Mouse (Mus musculus): ENCODE measurements around the gene Gnaq.
"Not testable (repeated sequence)": the region's sequence is repeated elsewhere in the genome, so short reads cannot be mapped to it uniquely, and the experiment has no call there.

Gene Gnaq

DNA sequence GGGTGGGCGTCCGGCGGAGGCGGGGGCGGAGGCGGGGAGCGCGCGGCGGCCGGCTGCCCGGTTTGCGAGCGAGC is at the start of gene Gnaq:
TSS of gene Gnaq (plus strand) at position 41 of the 74 bp plus-strand sequence.
- in situ Hi-C loops (cut with MboI; ENCODE audit: low pct_unique_long_range_greater_than_20kb in 1 of 2, low sequenced_read_pairs in 2 of 2, unreplicated experiment in 1 of 2), result no loop called here

DNA sequence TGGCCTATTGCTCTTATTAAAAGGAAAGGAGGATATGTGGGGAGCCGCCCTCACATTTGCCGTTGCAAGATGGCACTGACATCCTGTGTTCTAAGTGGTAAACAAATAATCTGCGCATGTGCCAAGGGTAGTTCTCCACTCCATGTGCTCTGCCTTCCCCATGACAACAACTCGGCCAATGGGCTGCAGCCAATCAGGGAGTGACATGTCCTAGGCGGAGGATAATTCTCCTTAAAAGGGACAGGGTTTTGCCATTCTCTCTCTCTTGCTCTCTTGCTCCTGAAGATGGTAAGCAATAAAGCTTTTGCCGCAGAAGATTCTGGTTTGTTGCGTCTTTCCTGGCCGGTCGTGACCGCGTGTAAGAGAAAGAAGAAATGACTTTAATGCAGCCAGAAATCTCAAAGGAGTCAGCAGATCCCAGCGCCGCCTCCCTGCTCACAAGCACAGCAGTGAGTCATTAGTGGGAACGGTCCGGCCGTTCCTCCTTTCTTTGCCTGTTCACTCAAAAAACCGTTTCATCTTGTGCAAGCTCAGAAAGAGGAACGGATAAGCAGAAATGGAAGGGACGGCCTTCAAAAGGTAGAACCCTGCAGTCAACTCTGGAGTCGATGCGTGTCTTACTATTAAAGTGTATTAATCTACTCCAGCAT is 48.5 kb upstream of the Gnaq start:
- in situ Hi-C loops (cut with MboI; ENCODE audit: low pct_unique_long_range_greater_than_20kb in 1 of 2, low sequenced_read_pairs in 2 of 2, unreplicated experiment in 1 of 2), result not testable (repeated sequence)

DNA sequence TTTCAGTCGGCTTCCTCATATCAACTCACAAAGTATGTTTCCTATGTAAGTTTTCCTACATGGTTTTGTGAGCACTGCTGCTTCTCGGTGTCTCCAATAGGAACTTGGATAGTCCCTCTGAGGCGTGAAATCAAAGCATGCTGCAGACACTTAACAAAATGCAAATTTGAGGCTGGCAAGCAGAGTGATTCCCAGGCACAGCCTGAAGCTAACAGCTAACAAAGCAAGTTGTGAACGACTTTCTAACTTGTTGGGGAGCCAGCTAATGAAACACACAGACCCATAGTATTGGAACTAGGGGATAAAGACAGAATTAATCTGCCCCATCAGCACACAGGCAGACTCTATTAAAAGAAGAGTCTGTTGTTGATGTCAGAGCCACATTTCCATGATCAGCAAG is 47.4 kb upstream of the Gnaq start:
- in situ Hi-C loops (cut with MboI; ENCODE audit: low pct_unique_long_range_greater_than_20kb in 1 of 2, low sequenced_read_pairs in 2 of 2, unreplicated experiment in 1 of 2), result no loop called here

DNA sequence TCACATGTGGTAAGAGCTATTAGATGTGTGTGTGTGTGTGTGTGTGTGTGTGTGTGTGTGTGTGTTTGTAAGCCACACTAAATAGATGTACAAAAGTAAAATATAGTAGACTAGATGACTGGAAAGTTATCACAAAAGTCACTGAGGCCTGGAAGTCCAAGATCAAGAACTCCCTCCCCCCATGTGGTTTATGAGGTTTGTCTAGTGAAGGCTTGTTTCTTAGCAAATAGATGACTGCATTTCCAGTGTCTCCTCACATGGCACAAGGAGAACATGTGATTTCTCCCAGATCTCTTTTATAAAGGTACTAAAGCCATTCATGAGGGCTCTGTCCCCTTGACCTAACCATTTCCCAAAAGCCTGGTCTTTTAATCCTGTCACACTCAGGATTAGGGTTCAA is 46.5 kb upstream of the Gnaq start:
- in situ Hi-C loops (cut with MboI; ENCODE audit: low pct_unique_long_range_greater_than_20kb in 1 of 2, low sequenced_read_pairs in 2 of 2, unreplicated experiment in 1 of 2), result no loop called here

DNA sequence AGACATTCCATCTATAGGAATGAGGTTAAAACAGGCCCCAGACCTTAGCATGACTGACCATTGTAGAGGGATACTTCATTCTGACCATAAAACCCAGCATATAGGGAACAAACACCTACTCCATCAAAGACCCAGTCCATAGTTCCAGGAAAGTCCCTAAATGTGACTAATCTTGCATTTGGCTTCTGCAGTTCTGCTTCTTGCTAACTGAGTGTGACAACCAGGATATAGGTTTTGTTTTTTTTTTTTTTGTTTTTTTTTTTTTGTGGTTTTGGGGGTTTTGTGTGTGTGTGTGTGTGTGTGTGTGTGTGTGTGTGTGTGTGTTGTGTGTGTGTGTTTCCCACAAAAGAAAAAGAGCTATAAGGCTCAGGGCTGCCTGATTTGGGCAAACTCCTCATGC is 46.0 kb upstream of the Gnaq start:
- in situ Hi-C loops (cut with MboI; ENCODE audit: low pct_unique_long_range_greater_than_20kb in 1 of 2, low sequenced_read_pairs in 2 of 2, unreplicated experiment in 1 of 2), result no loop called here

DNA sequence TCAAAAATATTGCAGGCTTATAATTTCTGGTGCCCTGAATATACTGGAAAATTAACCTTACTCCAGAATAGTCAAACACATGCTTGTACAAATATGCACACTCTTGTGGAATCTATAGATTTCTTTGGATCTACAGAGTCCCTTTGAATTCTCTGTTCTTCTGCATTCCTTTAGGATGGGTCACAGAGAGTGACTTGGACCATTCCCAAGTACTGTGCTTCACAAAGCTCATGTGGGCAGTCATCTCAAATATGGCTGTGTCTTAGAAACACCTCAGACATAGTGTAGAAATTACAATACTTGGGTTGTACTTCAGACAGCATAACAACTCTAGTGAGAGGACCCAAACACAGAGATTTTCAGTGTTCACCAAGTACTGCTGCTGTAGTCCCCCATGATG is 45.2 kb upstream of the Gnaq start:
- in situ Hi-C loops (cut with MboI; ENCODE audit: low pct_unique_long_range_greater_than_20kb in 1 of 2, low sequenced_read_pairs in 2 of 2, unreplicated experiment in 1 of 2), result no loop called here

DNA sequence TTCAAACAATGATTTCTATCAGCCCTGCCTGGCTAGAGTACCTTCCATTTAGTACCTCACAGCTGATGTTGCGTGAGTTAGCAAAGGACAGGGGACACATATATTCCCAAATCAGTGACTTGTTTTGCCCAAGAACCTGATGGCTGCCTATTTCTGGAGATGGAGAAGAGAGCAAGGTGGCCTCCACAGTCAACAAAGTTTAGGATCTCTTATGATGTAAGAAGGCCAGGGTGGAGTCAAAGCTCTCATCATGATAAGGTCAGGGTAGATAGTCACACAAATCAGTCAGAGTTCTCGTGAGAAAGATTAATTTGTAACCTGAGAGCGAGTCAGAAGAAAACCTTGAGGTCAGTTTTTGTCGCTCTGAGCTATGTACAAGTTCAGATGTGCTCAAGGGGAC is 39.0 kb upstream of the Gnaq start:
- in situ Hi-C loops (cut with MboI; ENCODE audit: low pct_unique_long_range_greater_than_20kb in 1 of 2, low sequenced_read_pairs in 2 of 2, unreplicated experiment in 1 of 2), result no loop called here

DNA sequence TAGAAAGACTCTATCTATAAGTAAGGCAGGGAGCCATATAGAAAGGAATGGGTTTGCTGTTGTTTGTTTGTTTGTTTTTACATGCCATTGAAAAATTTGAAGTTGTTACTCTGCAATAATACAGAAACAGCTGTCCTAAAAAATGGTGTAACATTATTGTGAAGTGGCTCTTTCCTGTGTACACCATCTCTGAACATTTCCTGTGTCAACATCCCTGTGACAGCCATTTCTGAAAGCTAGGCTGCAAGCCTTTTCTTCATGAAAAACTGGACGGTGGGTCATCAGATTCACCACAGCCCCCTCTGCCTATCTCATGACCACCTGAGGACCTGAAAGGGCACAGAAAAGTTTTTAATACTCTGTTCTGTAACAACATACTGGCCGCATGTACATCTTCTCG is 22.7 kb upstream of the Gnaq start:
- in situ Hi-C loops (cut with MboI; ENCODE audit: low pct_unique_long_range_greater_than_20kb in 1 of 2, low sequenced_read_pairs in 2 of 2, unreplicated experiment in 1 of 2), result no loop called here

DNA sequence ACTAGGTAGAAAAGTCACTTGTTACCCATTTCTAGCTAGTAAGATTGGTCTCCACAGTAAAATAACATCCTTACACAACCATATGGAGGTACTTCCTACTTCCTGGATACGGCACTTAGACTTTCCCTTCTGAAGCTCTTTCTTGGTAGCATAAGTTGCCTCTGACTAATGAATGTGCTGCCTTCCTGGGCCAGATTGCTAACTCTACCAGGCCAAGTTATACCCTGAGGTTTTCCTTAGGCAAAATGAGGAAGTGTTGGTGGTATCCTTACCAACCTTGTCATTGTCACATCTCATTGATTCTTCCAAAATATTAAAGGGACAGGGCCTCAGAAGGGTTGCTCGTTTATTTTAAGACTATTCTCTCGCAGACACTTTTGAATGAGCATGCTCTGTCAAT is 22.0 kb upstream of the Gnaq start:
- in situ Hi-C loops (cut with MboI; ENCODE audit: low pct_unique_long_range_greater_than_20kb in 1 of 2, low sequenced_read_pairs in 2 of 2, unreplicated experiment in 1 of 2), result no loop called here

DNA sequence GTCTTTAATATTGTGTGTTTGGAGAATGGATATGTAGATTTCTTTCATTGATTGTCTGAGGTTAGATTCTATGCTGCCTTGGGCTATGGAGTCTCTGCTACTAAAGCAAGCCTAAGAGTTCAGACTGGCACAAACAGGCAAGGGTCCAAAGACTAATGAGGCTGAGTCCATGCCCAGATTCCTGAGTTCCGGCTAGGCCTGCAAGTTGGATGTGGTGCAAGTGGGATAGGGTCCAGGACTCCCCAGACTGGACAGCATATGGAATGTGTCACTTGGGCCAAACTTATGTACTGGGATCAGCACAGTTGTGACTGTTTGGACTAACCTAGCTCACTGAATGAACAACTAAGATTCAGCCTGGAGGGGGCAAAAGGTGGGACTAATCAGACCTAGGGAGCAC is 19.3 kb upstream of the Gnaq start:
- in situ Hi-C loops (cut with MboI; ENCODE audit: low pct_unique_long_range_greater_than_20kb in 1 of 2, low sequenced_read_pairs in 2 of 2, unreplicated experiment in 1 of 2), result no loop called here

DNA sequence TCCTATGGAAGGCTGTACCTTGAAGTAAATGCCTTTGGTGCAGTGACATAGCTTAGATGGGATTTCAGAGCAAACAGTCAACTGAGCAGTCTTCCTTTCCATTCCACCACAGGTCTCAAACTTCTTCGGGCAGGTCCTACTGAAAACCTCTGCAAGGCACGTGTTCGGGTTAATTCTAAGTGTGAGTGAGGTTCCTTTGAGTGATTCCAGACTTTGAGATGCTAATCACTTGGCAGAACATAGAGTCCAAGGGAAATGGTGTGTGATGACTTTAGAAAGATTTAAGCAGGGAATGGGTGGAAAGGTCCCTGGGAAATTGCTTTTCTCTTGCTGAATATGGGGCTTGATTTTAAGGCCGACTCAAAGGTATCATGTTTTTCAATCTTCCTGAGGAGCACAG is 14.2 kb upstream of the Gnaq start:
- in situ Hi-C loops (cut with MboI; ENCODE audit: low pct_unique_long_range_greater_than_20kb in 1 of 2, low sequenced_read_pairs in 2 of 2, unreplicated experiment in 1 of 2), result no loop called here

DNA sequence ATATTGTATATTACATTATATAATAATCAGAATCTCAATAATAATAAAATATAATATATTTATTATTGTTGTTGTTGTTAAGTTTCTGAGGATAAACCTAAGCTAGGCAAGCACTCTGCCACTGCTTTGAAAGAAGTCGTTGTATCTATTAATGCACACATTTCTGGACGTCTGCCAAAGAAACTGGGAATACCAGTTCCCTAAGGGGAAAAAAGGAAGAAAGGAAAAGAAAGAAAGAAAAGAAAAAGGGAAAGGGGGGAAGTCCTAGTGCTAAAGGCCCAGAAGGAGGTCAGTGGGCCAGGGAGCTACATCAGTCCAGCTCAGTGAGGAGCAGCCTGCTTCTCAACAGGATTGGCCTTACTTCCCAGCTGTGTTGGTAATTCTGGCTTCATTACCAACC is 11.3 kb upstream of the Gnaq start:
- in situ Hi-C loops (cut with MboI; ENCODE audit: low pct_unique_long_range_greater_than_20kb in 1 of 2, low sequenced_read_pairs in 2 of 2, unreplicated experiment in 1 of 2), result loop anchor here in 1 of 2 experiments (10.0 kb wide), 1 partner anchor 214 kb away; no protein-coding TSS in a partner anchor

DNA sequence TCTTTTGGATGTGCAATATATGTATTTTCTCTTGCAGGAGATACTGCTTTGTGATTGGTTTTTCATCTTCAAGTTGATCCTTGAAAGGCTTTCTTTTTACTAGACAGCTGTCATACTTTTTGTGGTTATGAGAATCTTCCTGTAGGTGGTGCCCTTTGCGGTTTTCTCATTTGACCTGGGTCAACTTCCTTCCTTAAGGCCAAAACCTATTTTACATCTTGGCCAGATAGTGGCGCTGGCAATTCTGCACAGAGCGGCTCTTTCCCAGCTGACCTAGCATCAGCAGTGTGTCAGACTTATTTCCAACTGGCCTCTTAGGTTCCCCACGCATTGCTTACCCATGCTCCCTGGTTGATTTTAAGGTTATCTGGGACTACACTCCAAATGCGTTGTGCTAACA is 3.9 kb upstream of the Gnaq start:
- in situ Hi-C loops (cut with MboI; ENCODE audit: low pct_unique_long_range_greater_than_20kb in 1 of 2, low sequenced_read_pairs in 2 of 2, unreplicated experiment in 1 of 2), result loop anchor here in 1 of 2 experiments (10.0 kb wide), 1 partner anchor 206 kb away; no protein-coding TSS in a partner anchor

DNA sequence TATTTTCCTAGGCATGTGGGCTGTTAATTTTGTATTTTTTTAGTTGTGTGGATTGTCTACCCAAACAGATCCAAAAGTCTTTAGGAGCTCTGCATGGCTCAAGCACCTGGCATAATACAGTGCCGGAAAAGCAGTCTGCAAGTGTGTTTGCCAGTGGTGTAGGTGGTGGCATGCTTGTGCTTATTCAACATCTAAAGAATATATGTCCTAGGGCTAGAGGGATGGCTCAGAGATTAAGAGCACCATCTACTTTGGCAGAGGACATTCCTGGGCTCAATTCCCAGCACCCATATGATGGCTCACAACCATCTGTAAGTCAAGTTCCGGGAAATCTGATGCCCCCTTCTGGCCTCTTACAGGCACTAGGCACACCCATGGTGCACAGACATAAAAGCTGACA is 3.5 kb upstream of the Gnaq start:
- in situ Hi-C loops (cut with MboI; ENCODE audit: low pct_unique_long_range_greater_than_20kb in 1 of 2, low sequenced_read_pairs in 2 of 2, unreplicated experiment in 1 of 2), result loop anchor here in 1 of 2 experiments (10.0 kb wide), 1 partner anchor 206 kb away; no protein-coding TSS in a partner anchor

DNA sequence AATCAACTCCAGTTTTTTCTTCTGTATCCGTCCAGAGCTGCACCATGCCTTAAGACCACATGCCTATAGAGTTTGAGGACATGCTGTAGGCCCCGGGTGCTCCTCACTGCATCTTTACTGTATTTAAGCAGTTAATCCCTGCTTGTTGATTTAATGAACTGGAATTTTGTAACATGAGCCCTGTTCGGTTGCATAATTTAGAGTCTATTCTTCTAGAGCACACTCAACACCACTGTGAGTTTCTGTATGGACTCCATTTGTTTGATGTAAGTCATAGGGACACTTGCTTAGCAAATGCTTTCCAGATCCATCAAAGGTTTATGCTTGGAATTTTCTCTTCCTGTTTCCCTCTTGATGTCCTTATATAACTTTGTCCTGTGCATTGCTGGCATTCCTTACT is 2.2 kb upstream of the Gnaq start:
- in situ Hi-C loops (cut with MboI; ENCODE audit: low pct_unique_long_range_greater_than_20kb in 1 of 2, low sequenced_read_pairs in 2 of 2, unreplicated experiment in 1 of 2), result no loop called here

DNA sequence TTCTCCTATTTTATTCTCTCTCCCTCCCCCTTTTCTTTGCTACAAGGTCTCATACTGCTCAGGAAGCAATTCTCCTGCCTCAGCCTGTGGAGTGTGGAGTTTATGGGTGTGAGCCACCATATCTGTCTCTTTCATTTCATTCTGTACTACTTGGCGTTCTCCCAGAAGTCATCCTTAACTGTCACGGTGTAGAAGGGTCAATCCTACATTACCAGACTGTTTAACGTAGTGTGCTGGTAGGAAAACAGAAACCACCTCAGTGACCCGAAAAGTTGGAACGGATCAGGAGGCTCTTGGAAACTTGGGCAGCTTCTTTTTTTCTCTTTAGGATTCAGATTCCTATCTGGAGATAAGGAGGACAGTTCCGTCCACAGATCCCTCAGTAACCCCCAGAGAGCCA is 800 bp upstream of the Gnaq start:
- in situ Hi-C loops (cut with MboI; ENCODE audit: low pct_unique_long_range_greater_than_20kb in 1 of 2, low sequenced_read_pairs in 2 of 2, unreplicated experiment in 1 of 2), result no loop called here

DNA sequence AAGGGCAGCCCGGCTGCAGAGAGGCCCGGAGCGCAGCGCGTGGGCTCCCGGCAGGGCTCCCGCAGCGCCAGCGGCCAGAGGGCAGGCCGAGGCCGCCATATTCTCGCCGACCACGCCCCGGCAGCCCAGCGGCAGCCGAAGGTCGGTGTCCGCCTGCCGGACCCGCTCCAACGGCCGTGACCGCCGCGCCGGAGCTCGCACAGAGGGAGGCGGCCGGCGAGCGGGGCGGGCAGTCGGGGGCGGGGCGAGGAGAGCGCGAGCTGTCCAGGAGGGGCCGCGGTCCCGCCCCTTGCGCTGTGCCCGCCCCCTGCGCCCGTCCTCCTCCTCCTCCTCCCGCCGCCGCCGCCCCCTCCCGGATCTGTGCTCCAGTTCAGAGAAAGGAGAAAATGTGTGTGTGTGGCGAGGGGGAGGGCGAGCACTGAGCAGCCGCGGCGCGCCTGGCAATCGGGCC is 266 bp upstream of the Gnaq start:
- in situ Hi-C loops (cut with MboI; ENCODE audit: low pct_unique_long_range_greater_than_20kb in 1 of 2, low sequenced_read_pairs in 2 of 2, unreplicated experiment in 1 of 2), result no loop called here

DNA sequence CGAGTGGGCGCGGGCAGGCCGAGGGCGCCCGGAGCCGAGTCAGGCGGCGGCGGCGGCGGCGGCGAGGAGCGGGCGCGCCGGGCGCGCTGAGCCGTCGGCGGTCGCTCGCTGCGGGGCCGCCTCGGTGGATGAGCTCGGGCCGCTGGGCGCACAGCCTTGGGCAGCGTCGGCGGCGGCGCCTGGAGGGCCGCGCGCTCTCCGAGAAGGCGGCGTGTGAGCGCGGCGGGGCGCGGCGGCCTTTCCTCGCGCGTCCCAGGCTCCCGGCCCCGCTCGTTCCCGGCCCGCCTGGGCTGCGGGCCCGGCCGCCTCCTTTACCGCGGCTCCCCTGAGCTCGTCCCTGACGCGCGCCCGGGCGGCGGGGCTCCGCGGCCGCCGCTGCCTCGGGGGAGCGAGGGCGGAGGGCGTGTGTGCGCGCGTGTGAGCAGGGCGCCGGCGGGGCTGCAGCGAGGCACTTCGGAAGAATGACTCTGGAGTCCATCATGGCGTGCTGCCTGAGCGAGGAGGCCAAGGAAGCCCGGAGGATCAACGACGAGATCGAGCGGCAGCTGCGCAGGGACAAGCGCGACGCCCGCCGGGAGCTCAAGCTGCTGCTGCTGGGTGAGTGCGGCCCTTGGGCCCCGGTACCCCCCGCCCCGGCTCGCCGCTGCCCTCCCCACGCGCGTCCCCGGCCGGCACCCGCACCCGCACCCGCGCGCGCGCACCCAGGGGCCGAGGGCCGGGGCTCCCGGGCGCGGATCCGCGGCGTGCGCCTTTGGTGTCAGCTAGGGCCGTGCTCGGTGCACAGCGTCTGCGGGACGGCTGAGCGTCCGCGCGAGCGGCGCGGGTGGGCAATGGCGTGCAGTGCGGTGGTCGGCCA is 462 bp downstream of the Gnaq start:
- in situ Hi-C loops (cut with MboI; ENCODE audit: low pct_unique_long_range_greater_than_20kb in 1 of 2, low sequenced_read_pairs in 2 of 2, unreplicated experiment in 1 of 2), result no loop called here

DNA sequence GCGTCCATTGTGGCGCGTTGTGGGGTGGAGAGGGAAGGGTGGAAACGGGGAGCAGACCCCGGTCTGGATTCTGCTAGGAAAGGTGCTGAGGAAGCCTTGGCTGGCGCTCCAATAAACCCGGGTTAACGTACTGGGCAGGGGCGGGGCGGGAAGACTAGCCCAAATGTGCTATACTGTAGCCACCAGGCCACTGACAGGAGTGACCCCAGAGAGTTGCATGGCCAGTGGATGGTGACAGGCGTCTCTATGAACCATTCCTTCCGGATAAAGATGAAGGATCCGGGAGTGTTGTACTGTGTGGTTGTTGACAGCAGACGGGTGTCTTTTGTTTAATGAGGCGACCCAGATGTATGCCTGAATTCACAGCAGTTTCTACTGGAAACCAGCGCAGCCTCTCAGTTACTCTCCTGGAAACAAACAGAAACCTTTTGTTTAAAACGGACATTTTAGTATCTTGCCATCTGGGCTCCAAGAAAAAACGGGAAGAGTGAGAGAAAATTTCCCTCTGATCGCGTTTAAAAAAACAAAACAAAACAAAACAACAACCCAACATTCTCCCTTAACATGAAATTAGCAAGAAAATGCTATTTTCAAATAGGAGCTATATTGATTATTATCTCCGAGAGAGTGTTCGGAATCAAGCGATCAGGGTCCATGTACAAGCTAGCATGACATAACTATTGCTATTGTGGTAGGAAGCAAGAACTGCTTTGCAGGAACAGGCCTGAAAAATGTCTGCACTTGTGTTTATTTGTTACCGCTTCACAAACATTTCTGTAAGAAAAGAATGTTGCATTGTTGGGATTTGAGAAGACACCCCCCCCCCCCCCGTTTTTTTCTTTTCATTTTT is 1.3 kb downstream of the Gnaq start:
- in situ Hi-C loops (cut with MboI; ENCODE audit: low pct_unique_long_range_greater_than_20kb in 1 of 2, low sequenced_read_pairs in 2 of 2, unreplicated experiment in 1 of 2), result no loop called here

Data from mouse embryonic stem cell (cell line).